Mouse (Mus musculus) lung, adult 2 months (tissue): Measurements from ENCODE around the gene Naa80.

Experiments
- CTCF ChIP-seq: fragments of 200-500 bp; IDR thresholded peaks from 2 replicates; pipeline ENCODE4 v1.5.1; 2011; ENCODE audit warnings: mild to moderate bottlenecking, low read length, control low read depth; ENCODE audit not compliant: insufficient read depth
- POLR2A ChIP-seq: fragments of 200-500 bp; IDR thresholded peaks from 2 replicates; pipeline ENCODE4 v1.6.1; 2011; ENCODE audit warnings: low read depth, mild to moderate bottlenecking, control low read depth, low read length, borderline replicate concordance; ENCODE audit errors: extremely low read depth

DNA sequence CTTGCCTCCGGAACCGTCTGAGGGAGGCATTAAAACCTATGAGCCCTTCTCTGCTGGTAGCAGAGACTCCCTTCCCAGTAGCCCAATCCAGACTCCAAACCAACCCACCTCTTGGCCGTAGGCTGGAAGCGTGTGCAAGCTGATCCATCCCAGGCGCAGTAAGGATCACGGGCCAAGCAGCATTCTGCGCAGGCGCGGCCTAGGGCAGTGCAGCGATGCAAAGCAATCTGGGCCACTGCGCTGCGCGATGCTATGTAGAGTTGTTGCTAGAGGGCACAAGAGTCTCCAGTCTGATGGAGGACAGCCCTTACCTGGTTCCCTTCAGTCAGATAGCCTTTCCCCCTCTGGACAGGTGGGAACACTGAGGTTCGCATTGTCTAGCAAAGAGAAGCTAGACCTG, 21.2 kb downstream of the Naa80 start:
- no peak for TF ChIP-seq CTCF
- no peak for TF ChIP-seq POLR2A
